Mouse (Mus musculus) kidney, adult 8-10 months (tissue): ENCODE data around the gene Olfml1.

ENCODE experiments used
- DNase-seq, 2 experiments: peaks; one replicate each; pipeline ENCODE4 v3.0.0; 2022

Olfml1 gene

DNA sequence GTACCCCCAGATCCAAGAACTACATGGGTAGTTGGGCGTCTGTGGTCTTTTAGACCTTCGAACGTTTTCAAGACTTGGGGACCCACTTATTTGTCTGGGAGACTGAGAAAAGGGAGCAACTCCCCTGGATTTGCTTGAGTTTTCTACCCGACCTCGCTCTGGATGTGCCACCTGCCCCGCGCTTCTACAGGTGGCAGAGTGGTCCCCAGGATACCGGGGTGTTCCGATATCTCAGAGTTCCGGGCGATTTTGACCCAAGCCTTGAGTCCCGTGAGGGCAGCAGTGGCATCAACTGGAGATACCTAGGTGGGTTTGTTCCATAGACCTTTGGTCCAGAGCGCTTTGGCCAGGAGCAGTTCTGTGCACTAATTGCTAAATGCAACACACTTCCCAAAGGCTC lies 28.2 kb downstream of the Olfml1 start:
- peak in 1 of 2 experiments; percentile 23 for DNase-seq

DNA sequence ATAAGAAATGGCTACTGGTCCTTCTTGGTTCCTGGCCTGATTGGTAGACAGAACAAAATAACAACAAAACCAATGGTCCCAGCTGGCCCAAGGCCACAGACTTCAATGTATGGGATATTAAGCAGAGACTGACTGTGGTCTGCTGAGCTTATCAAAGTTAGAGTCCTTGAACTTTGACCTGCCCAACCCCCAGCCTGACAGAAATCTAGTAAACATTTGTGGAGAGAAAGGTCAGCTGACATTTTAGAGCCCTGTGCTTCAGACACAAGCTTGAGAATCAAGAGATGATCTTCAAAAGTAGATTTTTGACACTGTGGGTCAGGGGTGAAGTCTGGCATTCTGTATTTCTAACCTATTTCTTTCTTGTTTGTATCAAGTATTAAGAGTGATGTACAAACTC lies 29.5 kb downstream of the Olfml1 start:
- peak; percentile 28 to 37 for DNase-seq

DNA sequence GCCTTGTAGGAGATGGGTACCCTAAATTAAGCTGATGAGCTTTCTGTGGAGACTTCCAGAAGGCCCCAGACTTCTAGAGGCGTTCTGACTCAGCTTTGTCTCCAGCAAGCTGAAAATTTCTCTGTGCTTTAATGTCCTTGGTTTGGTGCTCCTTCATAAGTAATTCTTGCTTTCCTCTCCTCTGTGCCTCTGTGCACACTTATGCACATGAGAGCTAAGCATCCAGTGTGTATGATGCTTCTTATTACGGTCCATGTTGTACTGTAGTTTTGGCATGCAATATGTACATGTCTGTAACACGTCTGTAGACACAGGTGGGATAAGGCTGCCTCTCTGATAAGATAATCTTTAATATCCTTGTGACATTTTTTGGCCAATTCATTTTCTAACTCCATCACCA lies 30.7 kb downstream of the Olfml1 start:
- no peak for DNase-seq

DNA sequence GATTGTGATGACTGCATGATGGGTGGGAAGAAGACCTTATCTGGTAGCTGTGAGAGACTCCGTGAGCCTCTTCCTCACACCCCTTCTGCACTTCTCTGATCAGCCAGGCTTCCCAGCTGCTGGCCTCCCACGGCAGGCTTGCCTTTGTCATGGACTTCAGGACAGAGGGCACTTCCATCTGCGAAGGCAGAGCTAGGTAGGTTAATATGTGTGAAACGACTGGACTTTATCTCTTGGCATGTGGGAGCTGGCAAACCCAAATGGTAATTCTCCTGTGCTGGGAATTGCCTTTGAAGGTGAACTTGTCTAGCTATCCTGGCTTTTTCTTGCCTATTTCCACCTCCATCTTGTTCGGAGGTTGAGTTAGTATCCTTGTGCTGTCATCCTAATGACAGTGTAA lies 33.4 kb downstream of the Olfml1 start:
- DNase-seq, result peak; percentile 62 to 76

DNA sequence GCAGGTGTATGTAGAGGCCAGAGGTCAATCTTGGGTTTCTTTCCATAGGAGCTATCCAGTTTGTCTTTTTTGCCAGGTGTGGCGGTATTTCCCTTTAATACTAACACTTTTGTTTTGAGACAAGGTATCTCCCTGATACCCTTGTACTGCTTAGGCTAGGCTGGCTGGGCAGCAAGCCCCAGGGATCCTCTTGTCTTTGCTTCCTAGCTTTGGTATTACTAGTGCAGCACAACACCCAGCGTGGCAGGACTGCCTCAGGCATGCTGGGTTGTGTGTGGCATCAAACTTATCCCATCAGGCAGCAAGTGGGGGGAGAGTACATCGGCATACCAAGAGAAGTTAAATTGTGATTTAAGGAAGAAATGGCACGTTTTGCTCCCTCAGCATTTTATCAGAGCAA lies 35.3 kb downstream of the Olfml1 start:
- peak; percentile 6 to 31 for DNase-seq

DNA sequence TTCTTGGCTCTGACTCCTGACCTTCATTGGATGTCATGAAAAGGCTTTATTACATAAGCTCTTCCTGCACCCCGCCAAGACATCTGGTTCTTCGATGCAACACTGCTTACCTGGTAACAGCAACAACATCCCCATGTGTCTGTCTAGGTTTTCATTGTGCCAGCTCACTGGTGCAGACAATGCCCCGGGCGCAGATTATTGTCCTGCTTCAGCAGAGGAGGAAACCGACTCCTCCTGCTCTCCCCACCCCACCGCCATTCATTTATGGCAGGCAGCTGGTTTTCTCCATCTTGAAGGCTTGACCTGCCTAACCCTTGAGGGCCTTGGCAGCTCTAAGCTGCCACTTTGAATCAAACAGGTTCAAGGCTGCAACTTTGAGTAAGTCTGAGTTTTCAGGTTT lies 35.7 kb downstream of the Olfml1 start:
- DNase-seq, result peak in 1 of 2 experiments; percentile 4

DNA sequence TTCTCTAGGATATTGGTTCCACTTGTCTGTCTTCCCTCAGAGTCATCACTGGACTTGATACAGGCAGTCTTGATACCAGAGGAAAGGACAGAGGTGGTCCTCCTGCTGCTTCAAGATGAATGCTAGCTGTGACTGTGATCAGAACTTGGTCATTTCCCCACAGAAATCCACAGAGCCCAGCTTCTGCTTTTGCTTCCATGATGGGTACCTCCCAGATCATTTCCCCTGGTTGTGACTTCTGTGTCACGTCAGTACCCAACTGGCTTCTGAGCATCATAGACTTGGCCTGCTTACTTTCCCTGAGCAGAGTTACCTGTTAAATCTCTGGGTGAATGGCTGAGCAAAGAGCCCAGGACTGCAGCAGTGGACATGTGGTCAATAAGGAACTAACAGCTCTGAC lies 40.5 kb downstream of the Olfml1 start:
- DNase-seq, result no peak

DNA sequence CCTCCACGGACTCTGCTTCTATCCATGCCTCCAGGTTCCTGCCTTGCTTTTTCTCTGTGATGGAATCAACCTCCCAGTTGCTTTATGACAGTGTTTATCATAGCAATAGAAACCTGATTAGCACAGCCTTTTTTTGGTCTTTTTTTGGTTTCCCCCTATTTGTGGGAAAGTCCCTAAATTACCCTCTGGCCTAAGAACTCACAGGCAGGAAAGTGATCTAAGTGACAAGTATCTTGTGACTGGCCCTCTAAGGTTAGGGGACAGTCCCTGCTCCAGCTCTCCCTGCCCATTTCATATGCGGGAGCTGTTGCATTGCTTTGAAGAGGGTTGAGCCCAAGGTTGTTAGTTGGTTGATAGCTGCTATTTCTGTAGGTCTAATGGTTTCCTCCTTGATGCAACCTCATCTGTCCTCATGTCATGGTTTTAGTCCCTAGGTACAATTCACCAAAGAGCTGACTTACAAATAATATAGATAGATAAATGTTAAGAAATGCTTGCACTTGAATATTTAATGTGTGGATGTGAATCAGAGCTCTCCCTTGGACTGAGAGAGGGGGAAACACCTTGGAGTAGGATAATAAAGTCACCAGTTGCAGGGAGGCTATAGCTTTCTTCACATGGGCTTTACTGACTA lies 42.5 kb downstream of the Olfml1 start:
- DNase-seq, result no peak

DNA sequence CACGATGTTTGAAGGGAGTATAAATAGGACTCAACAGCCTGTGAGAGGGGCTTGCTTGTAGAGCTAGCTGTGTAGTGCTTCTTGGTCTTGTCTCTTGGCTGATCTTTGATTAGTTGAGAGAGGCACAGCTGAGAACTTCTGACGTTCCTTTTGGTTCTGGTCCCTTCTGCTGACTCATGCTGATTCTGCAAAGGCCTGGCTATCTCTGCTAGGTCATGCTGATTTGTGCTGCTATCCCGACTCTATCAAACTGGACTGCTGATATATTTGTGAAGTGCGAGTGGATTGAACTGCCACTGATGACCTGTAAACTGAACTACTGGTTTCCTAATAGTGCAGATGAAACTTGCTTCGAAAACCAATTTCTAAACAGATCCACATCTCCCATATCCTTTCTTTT lies 43.6 kb downstream of the Olfml1 start:
- no peak for DNase-seq

DNA sequence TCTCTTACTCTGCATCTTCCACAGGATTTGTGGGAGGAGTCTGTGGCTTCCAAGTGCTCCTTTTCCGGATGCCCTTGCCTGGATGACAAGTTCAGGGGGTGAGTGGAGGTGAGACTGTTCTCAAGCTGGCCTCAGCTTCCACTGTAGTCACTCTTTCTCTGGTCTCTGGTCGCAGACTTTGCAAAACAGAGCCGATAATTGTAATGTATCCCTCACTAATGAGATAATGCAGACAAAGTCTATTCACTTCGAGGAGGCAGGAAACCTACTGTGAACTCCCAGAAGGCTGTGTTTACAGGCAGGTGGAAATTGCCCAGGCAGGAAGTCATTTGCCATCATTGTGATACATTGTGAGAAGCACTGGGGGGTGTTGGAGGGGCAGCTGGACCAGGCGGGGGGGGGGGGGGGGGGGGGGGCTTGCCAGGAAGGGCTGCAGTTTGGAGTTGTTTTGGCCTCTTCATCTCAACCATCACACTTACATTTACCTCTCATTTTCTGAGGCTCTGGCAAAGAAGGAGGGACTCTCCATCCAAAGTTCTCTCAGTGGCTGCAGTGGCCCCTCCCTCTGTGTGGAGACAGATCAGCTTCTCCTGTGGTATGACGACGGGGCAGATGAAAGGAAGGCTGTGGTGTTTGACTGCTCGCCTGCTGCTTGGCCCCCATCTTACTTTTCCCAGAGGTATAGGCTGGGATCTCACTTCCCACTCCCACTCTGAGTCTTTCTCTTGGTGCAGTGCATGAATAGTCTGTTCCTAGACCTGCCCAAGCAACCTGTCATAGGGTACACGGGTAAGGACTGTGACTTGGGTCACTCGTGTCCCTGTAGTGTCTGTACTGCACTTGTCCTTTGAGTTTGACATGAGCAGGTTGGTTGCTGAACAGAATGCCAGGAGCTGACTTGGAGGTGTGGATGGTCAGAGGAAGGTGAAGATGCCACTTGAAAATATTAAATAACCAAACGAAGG lies 51.1 kb downstream of the Olfml1 start:
- DNase-seq, result no peak

DNA sequence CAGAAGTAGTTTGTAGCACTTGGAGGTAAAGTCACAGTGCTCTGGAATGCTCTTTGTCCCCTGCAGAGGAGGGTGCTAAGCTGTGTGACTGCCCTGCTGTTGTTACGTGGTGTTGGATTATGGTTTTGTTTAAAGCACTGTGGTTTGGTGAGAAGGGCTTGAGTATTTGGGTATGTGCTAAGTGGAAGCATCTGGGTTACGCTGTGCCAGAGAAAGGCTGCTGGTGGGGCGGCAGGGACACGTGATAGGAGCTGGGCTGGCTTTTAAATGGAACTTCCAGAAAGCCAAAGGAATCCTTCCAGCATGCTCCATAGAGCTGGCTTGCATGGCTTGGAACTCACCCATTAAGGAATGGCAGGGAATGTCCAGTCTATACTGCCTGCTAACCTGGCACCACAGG lies 52.0 kb downstream of the Olfml1 start:
- DNase-seq, result no peak

DNA sequence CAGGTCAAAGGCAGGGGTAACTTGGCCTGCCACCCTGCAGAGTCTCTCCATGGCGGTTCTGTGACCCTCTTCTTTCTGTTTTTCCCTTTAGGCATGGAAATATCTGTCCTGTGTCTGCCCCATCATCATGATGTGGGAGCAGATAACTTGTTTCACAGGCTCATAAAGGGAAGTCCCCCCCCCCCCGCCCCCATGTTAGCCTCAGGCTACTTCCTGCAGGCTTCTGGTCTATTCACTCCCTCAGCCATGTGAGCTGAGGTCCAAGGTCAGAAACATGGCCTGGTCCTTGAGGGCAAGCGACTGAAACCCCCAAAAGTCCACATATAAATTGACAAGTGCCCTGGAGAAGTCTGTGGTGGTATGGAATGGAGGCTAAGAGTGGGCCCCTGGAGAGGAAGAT lies 52.9 kb downstream of the Olfml1 start:
- no peak for DNase-seq

DNA sequence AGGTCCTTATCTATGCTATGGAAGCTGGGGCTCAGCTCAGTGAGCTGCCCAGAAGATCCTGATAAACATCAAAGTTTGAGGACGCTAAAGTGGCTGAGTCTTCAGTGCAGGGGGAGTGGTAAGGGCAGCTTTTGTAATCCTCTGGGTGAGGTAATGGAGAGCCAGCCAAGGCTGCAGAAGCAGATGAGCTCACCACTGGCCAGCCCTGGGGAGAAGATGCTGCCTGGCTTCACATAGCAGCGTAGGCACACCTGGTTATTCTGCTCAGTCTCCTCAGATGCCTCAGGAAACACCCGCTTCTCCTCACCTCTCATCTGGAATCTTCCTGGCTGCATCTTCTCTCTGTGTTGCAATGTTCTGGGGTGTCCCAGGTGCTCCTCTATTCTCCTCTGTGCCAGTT lies 57.2 kb downstream of the Olfml1 start:
- DNase-seq, result no peak

DNA sequence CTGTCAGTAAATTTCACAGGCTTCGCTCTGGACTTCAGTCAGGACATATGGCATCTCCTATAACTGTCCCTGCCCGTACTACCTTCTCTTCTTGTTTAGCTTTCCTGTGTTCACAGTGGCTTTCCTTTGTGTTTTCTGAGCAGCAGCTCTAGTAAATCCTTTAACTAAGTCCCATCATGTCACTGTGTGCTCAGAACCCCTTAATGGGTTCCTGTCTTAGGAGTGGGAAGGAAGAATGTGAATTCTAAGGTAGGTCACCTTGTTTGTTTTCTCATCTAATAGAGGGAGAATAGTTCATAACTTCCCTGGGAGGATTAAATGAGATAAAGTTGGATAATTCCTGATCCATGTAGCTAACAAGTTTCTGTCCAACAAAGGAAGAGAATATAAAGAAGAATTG lies 57.8 kb downstream of the Olfml1 start, which contains the start of gene 5330417H12Rik:
Gene 5330417H12Rik, minus strand, starts transcription at position 101 of the 400 bp plus-strand sequence.
- no peak for DNase-seq

DNA sequence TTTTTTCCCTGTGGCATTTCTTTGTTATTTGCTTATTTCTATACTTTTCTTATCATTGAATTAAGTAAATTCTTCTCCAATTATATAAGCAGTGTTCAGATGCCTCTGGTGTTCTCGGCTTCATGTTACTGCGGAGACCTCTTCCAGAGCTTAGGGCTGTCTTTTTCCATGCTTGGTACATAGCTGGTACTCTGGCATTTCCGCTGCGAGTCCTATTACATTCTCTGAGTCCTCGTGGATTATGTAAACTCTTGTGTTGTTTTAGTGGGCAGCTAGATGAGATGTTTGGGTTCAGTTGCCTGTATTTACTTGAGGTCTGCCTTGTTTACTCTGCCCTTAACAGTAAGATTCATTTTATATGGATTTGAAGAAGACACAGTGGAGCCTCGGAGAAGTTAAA lies 58.5 kb downstream of the Olfml1 start:
- no peak for DNase-seq

DNA sequence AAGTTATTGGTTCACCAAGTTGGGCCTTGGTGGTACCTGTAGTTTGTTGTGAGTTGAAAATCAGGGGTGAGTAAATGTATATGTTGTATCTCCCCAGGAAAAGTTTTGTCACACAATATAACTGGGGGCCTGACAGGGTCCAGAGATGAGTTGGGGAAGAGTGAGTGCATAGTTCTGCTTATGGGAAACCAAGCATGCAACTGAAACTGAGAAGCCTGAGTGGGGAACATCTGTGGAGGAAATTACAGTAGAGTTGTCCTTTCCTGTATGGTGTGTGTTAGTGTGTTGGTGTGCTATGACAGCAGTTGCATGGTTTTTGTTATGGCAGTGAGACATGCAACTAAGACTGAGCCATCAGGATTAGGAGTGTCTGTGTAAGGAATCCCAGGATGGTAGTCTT lies 61.1 kb downstream of the Olfml1 start:
- DNase-seq, result no peak

DNA sequence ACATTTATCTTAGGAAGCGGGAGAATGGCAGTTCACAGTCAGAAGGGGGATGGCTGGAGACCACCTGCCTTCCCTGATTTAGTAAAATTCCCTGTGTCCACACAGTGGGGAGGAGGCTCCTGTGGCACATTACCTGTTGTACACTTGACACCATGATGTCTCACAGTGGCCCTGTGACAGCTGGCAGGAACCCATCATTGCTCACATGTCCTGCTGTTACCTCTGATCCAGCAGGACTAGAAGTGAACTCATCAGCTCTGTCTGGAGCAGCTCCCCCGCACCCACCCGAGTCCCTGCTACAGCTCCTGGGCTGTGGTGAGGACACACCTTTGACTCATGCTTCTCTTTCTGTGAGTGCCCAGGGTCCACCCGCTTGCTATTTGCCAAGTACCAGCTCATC lies 66.0 kb downstream of the Olfml1 start:
- no peak for DNase-seq

DNA sequence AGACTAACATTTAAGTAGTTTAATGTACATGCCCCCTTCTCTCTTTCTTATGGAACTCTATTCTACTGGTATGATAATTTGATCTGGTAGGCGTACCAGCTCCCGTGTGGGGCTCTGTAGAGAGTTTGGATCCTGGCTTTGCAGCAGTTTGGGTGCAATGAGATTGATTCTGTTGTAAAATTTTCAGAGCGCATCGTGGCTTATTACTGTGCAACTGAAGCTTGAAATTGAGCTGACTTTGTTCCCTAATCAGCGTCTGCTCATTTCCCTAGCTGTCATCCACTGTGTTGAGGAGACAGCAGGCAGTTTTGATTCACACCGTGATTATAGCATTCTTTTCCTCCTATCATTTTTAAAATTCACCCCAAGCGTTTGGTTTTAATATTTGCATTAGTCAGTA lies 70.2 kb downstream of the Olfml1 start:
- no peak for DNase-seq

DNA sequence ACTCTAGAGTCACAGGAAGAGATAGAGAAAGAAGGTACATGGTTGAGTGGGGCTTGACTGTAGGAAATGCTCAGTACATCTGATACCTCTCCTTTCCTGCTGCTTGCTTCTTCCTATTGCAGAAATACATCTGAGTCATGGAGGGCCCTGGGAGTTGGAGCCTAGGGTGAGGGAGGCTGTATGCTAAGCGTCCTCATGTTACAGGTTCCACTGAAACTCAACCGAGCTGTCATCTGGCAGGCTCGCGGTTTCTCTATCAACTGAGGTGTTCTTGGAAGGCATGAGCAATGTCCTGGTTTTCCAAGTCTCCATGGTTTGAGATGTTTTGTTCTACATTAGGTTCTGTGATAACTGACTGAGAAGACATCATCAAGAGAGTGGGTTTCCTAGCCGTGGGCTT lies 70.8 kb downstream of the Olfml1 start:
- no peak for DNase-seq
